Mouse (Mus musculus) CH12.LX (cell line): ENCODE data around the gene Slc17a6. TPM values are rescaled to one million over a fixed set of nuclear protein-coding genes. Genes with fewer than 3 reads are reported as not detected.

ENCODE experiments used
- DNase-seq: peaks from one replicate; pipeline ENCODE4 v3.0.0-alpha.2; 2013; ENCODE audit errors: extremely low read depth
- H3K27ac ChIP-seq: 2 replicates; pipeline ENCODE4 v1.5.1; 2012; ENCODE audit warnings: low read depth, mild to moderate bottlenecking, control low read depth, moderate library complexity; ENCODE audit not compliant: insufficient read depth
- H3K27me3 ChIP-seq: replicated peaks from 2 replicates; pipeline ENCODE3; 2012; ENCODE audit warnings: inconsistent platforms
- H3K36me3 ChIP-seq, 2 experiments: replicated peaks in 1 of 2; 2 replicates each; pipeline versions ENCODE3 to v1.6.1; 2012; ENCODE audit warnings: inconsistent platforms in 1 of 2, low read length in 1 of 2, mild to moderate bottlenecking in 1 of 2, mixed read lengths in 1 of 2, moderate library complexity in 1 of 2; ENCODE audit not compliant: control insufficient read depth in 1 of 2, insufficient read depth in 1 of 2
- H3K4me1 ChIP-seq, 2 experiments: 2 replicates each; pipeline ENCODE4 v1.6.1; 2012; ENCODE audit warnings: inconsistent platforms in 1 of 2, moderate library complexity in 1 of 2; ENCODE audit not compliant: insufficient read depth in 2 of 2, control insufficient read depth in 1 of 2
- H3K4me2 ChIP-seq: 2 replicates; pipeline ENCODE4 v1.6.1; 2012; ENCODE audit warnings: low read depth, mild to moderate bottlenecking, control low read depth; ENCODE audit not compliant: poor library complexity, insufficient read depth, severe bottlenecking
- H3K4me3 ChIP-seq, 3 experiments: fragments of 150-350 bp in 1 of 3; sonication (generic) in 1 of 3; replicated peaks in 1 of 3; 2 replicates each; pipeline versions ENCODE3 to v1.5.1; 2011 to 2012; ENCODE audit warnings: low read depth in 2 of 3, low read length in 2 of 3, mild to moderate bottlenecking in 2 of 3, moderate library complexity in 2 of 3, control low read depth in 1 of 3, improper control_type of control experiment in 1 of 3, inconsistent platforms in 1 of 3, mixed read lengths in 1 of 3; ENCODE audit not compliant: poor library complexity in 1 of 3
- H3K79me2 ChIP-seq: replicated peaks from 2 replicates; pipeline ENCODE4 v1.6.1; 2012; ENCODE audit warnings: mild to moderate bottlenecking, moderate library complexity; ENCODE audit not compliant: control insufficient read depth, poor library complexity, insufficient read depth, severe bottlenecking; ENCODE audit errors: extremely low read depth
- H3K9ac ChIP-seq: 2 replicates; pipeline ENCODE4 v1.6.1; 2012; ENCODE audit warnings: low read depth, mild to moderate bottlenecking, control low read depth, moderate library complexity; ENCODE audit not compliant: insufficient read depth
- H3K9me3 ChIP-seq: replicated peaks from 2 replicates; pipeline ENCODE3; 2012; ENCODE audit warnings: low read length, inconsistent platforms, mixed read lengths
- CHD1 ChIP-seq: IDR thresholded peaks from 2 replicates; pipeline ENCODE4 v1.6.1; 2012; ENCODE audit warnings: low read depth, low read length, improper control_type of control experiment, inconsistent platforms
- CHD2 ChIP-seq: IDR thresholded peaks from 2 replicates; pipeline ENCODE4 v1.6.1; 2011; ENCODE audit warnings: low read length, improper control_type of control experiment
- HCFC1 ChIP-seq: IDR thresholded peaks from 2 replicates; pipeline ENCODE4 v1.6.1; 2012; ENCODE audit warnings: low read depth, mild to moderate bottlenecking, inconsistent platforms, low read length, improper control_type of control experiment
- MAX ChIP-seq: IDR thresholded peaks from 2 replicates; pipeline ENCODE4 v1.6.1; 2011; ENCODE audit warnings: low read length, improper control_type of control experiment
- MAZ ChIP-seq: IDR thresholded peaks from 2 replicates; pipeline ENCODE4 v1.6.1; 2012; ENCODE audit warnings: low read depth, mild to moderate bottlenecking, inconsistent platforms, low read length, improper control_type of control experiment, moderate library complexity
- MEF2A ChIP-seq: IDR thresholded peaks from 2 replicates; pipeline ENCODE4 v1.6.1; 2014; ENCODE audit warnings: low read depth, mild to moderate bottlenecking, inconsistent platforms, low read length, improper control_type of control experiment, borderline replicate concordance
- MXI1 ChIP-seq: IDR thresholded peaks from 2 replicates; pipeline ENCODE4 v1.6.1; 2011; ENCODE audit warnings: mild to moderate bottlenecking, low read depth, low read length, improper control_type of control experiment
- MYC ChIP-seq: IDR thresholded peaks from 2 replicates; pipeline ENCODE4 v1.6.1; 2011; ENCODE audit warnings: low read depth, mild to moderate bottlenecking, improper control_type of control experiment, low read length
- NRF1 ChIP-seq: IDR thresholded peaks from 2 replicates; pipeline ENCODE4 v1.6.1; 2014; ENCODE audit warnings: low read depth, mild to moderate bottlenecking, inconsistent platforms, low read length, improper control_type of control experiment, moderate library complexity
- RAD21 ChIP-seq: IDR thresholded peaks from 2 replicates; pipeline ENCODE4 v1.6.1; 2011; ENCODE audit warnings: low read depth, mild to moderate bottlenecking, low read length, improper control_type of control experiment, moderate library complexity
- RCOR1 ChIP-seq: conservative IDR thresholded peaks from 2 replicates; pipeline ENCODE4 v1.6.1; 2012; ENCODE audit warnings: low read depth, mild to moderate bottlenecking, inconsistent platforms, low read length, improper control_type of control experiment
- SIN3A ChIP-seq: IDR thresholded peaks from 2 replicates; pipeline ENCODE4 v1.6.1; 2012; ENCODE audit warnings: low read length, improper control_type of control experiment, inconsistent platforms
- UBTF ChIP-seq: IDR thresholded peaks from 2 replicates; pipeline ENCODE4 v1.6.1; 2012; ENCODE audit warnings: low read depth, mild to moderate bottlenecking, inconsistent platforms, low read length, improper control_type of control experiment, moderate library complexity
- USF1 ChIP-seq: IDR thresholded peaks from 2 replicates; pipeline ENCODE4 v1.6.1; 2014; ENCODE audit warnings: low read depth, mild to moderate bottlenecking, inconsistent platforms, low read length, improper control_type of control experiment
- USF2 ChIP-seq: conservative IDR thresholded peaks from 2 replicates; pipeline ENCODE4 v1.6.1; 2011; ENCODE audit warnings: low read depth, low read length, improper control_type of control experiment
- ZC3H11A ChIP-seq: IDR thresholded peaks from 2 replicates; pipeline ENCODE4 v1.6.1; 2012; ENCODE audit warnings: low read depth, mild to moderate bottlenecking, inconsistent platforms, low read length, improper control_type of control experiment
- ZMIZ1 ChIP-seq: IDR thresholded peaks from 2 replicates; pipeline ENCODE4 v1.6.1; 2012; ENCODE audit warnings: low read depth, mild to moderate bottlenecking, inconsistent platforms, low read length, improper control_type of control experiment
- ZNF384 ChIP-seq: IDR thresholded peaks from 2 replicates; pipeline ENCODE4 v1.6.1; 2012; ENCODE audit warnings: low read depth, low read length, improper control_type of control experiment, inconsistent platforms
- dilution Hi-C: fragments of 300-500 bp; cut with MboI; formaldehyde crosslinking; loops from 2 replicates; pipeline ENCODE4 v1.14.3; 2020; ENCODE audit warnings: low sequenced_read_pairs; ENCODE audit not compliant: extremely low pct_unique_long_range_greater_than_20kb, extremely low pct_ligation_motif_present
- in situ Hi-C: fragments of 300-500 bp; cut with MboI; formaldehyde crosslinking; loops from 3 replicates; pipeline ENCODE4 v1.14.3; 2019; ENCODE audit warnings: low sequenced_read_pairs, low pct_ligation_motif_present, low pct_unique_long_range_greater_than_20kb, mixed read lengths
- polyA plus RNA-seq: library from polyadenylated mRNA; unstranded; fragments of >175 nt; gene quantifications from 2 replicates; pipeline ENCODE4 v1.2.1, GENCODE M21; 2012; ENCODE audit warnings: low read depth; ENCODE audit not compliant: insufficient read length
- total RNA-seq, 2 experiments: library from RNA; depleted of rRNA; stranded (reverse); fragments of 300-350 nt in 1 of 2; fragments of >200 nt in 1 of 2; gene quantifications; 2 replicates each; pipeline ENCODE4 v1.2.3; 2012 to 2014

Slc17a6 gene
- total and polyA plus RNA-seq, 3 experiments, result not detected

DNA sequence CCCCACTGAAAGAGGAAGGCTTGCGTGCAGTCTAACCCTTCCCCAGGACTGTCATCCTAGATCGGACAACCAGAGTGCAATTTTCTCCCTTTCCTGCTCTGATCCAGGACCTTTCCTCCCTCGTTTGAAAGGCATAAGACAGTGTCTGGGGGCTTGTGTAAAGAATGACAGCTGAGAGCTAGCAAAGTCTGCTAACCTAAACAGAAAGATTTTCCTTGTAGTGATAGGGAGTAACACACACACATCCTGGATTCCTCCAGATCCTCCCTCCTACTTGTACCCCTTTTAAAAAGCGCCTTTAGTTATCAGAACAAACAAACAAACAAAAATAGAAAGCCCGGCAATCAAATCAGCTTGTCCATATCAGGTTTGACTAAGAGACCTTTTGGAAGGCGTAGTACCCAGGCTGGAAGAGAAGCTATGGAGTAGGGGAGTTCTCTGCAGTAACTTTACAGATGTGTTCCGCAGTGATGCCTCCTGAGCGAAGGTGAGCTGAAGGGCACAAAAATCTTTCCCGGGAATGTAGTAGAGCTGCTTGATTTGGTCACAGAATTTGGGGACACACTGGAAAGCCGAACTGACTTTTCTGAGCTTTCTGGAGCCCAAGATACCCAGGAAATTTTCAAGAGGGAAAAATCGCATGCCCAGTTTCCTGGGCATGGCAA lies 3.9 kb downstream of the Slc17a6 start:
- Histone ChIP-seq H3K36me3 (no peaks in the 10 kb centered on the region), H3K4me1 (no peaks in the 10 kb centered on the region), H3K27me3 (no peaks in the 10 kb centered on the region), H3K4me2 (no peak overlapping the region), H3K9ac (no peak overlapping the region), H3K4me3 (no peak overlapping the region)
- dilution Hi-C loops, result no loop called here
- DNase-seq, result no peak
- TF ChIP-seq MEF2A, result no peak
- TF ChIP-seq MAZ, result no peak
- TF ChIP-seq HCFC1, result no peak
- TF ChIP-seq MXI1, result no peak
- no peak for TF ChIP-seq RAD21
- no peak for TF ChIP-seq UBTF
- TF ChIP-seq CHD1, result no peak
- TF ChIP-seq USF2, result no peak
- no peak for TF ChIP-seq ZC3H11A
- TF ChIP-seq ZMIZ1, result no peak
- TF ChIP-seq SIN3A, result no peak
- no peak for TF ChIP-seq MYC
- TF ChIP-seq ZNF384, result no peak
- TF ChIP-seq, all 38 proteins: peak for 0
- Histone ChIP-seq H3K9me3 (peaks cover 34% of the 10 kb centered on the region), H3K27ac (no peak overlapping the region), H3K79me2 (no peaks in the 10 kb centered on the region)
- in situ Hi-C loops, result no loop called here

DNA sequence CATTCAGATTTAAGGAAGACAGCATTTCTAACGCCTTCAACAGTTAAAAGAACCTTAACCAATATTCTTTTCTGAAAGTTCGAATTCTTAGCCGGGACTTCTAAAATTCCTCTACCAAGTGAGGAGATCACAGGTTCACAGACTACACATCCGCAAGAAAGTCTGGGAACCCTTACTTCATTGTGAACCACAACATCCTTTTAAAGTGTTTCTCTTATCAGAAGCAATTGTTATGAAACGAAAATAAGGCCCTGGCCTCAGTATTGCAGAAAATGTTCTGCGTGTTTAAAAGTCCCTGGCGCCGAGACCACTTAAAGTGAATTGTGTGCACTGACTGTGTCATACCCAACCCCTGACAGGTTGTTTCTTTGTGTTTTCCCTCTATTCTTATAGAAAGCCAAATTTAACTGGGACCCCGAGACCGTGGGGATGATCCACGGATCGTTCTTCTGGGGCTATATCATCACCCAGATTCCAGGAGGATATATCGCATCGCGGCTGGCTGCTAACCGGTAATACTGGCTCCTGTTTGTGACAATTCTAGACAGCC lies 4.7 kb downstream of the Slc17a6 start:
- Histone ChIP-seq H3K79me2 (no peaks in the 10 kb centered on the region), H3K4me2 (no peak overlapping the region), H3K9me3 (peaks cover 35% of the 10 kb centered on the region), H3K9ac (no peak overlapping the region), H3K4me1 (no peaks in the 10 kb centered on the region), H3K27me3 (no peaks in the 10 kb centered on the region), H3K27ac (no peak overlapping the region), H3K36me3 (no peaks in the 10 kb centered on the region), H3K4me3 (no peak overlapping the region)
- dilution Hi-C loops (no loop called here), in situ Hi-C loops (no loop called here)
- DNase-seq, result no peak
- TF ChIP-seq HCFC1 (no peak), USF1 (no peak), ZMIZ1 (no peak), CHD1 (no peak), NRF1 (no peak), MYC (no peak), MAX (no peak), CHD2 (no peak), RCOR1 (no peak)
